Mouse (Mus musculus): ENCODE results near the gene Gm37240.

The Gm37240 gene

DNA sequence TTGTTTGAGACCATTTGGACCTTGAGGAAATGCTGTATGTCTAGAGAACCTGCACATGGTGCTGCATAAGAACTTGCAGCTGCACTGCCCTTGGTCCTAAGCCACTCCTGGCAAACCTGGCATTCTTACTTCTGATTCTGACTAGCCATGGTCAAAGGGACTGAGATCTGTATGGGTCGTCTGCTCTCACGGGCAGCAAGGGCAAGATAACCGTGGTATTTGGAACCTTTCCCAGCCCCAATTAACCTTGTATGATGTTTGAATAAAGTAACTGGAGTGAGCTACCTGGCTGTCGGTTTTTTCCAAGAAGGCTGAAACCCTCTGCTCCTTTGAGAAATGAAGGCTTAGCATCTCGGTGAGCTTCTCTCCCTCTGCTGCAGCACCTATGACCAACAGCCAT, 8.4 kb downstream of the Gm37240 start:
- no peak for DNase-seq (ENCODE audit: low spot score in 2 of 2)

DNA sequence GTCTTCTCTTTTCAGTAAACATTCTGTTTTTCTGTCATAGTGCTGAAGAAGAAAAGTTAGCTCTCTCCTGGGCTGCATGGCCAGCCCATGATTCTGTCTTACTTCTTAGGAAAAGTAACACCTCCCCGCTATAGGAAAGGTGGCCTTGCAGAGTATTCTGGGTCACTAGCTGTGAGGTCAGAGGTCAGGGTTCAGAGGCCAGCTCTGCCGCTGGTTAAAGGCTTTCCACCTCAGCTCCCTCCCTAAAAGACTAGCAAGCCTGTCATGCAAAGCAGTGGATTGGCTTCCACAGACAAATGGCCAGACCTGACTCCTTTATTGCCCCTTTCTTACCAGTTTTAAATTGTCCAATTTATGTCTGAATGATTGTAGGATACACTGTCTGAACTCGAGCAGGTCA, 23.3 kb downstream of the Gm37240 start:
- no peak for DNase-seq (ENCODE audit: low spot score in 2 of 2)

DNA sequence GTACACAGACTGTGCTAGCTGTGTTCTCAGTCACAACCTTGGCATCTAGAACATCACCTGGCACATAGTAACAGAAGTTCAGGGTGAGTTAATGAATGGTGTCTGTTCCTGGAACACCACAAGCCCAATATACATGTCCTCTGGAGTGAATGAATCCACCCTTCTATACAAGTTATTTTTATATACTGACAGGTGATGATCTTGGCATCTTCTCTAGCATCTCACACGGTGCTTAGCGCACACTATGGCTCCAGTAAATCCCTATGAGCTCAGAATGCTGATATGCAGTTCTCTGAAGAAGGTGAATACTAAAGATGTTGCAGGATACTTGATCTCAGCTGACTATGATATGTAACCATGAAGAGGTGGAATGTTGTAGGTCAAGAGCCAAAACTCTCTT, 24.4 kb downstream of the Gm37240 start:
- no peak for DNase-seq (ENCODE audit: low spot score in 2 of 2)

DNA sequence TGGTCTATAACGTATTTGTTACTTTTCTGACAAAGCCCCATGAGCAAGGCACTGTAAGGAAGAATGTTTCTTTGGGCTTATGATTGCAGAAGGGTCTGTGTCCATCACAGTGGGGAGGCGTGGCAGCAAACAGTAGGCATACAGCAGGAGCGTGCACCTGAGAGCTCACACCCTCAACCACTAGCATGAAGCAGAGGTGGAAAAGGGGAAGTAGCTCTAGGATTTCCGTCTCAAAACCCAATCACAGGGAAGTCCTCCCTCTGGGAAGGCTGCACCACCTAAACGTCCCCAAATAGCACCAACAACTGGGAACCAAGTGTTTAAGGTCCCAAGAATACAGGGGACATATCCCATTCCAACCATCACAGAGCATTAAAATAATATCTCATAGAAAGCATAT, 26.3 kb downstream of the Gm37240 start:
- DNase-seq (ENCODE audit: low spot score in 2 of 2), result no peak

DNA sequence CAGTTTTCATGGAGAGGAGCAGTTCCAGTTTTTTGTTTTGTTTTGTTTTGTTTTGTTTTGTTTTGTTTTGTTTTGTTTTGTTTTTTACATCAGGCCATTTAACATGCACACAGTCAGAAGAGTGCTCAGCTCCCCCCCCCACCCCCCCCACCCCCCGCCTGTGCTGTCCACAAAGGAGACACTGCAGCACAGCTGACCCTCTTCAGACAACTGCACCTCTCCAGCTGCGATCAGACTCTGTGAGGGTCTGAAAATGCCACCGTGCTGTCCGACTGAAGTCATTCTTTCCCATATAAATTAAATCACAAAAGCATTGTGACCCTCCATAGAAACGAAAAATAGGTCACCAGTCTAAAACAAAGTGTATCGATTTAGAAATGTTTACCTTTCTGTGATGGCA, 28.0 kb downstream of the Gm37240 start:
- DNase-seq (ENCODE audit: low spot score in 2 of 2), result no peak

DNA sequence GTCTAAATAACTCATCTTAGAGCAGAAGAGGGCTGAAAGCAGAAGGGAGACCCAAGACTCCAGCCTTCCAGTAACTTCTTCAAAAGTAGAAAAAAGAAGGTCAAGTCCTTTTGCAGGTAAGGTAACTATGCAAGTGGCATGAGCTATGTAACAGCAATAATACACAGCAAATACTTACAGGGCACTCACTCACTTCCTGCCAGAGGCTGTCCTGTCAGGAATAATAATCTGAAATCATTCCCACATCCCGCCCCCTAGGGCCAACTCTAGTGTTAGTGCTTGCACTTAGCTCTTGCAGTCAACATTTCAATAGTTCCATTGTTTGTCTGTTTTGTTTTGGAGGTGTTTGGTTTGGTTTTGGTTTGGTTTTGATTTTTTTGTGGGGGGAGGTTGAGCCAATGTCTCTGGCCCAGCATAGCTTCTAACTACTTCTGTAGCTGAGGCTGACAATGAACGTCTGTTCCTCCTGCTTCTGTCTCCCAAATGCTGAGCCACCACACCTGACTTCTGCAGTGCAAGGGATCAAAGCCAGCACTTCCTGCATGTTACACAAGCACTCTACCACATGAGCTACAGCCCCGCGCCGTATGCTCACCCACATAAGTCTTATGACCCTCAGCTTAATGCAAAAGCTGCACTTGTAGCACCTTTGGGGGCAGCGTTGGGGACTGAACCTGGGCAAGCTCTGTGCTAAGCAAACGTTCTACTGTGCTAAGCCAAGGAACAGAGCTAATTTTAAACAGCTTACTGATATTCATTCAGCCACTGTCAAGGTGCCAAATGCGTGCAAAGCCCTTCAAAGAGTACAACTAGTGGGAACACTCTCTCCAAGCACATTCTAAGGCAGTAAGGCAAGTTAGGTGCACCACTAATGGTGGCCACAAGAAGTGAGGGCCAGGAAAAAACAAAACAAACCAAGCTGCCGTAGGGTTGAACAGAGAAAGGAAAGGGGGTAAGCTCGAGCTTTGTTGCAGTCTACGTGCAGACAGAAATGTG, 28.9 kb downstream of the Gm37240 start:
- no peak for DNase-seq (ENCODE audit: low spot score in 2 of 2)

DNA sequence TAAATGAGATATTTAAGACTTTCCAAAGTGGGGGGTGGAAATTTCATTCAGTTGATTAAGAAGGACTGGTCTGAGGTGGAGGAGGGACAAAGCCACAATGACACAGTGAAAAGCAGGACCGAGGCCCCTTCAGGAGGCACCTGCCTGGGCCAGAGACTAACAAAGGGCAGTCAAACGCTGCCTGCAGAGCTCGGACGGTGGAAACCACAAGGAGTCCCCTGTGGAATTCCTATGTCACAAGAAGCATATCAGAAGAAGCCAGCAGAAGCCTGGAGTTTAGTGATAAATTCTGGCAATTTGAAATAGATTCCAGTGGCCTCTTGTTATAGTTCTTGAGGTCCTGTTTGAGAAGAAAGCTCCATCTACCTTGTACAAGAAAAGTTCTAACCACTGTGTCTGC, 30.2 kb downstream of the Gm37240 start:
- DNase-seq (ENCODE audit: low spot score in 2 of 2), result no peak

DNA sequence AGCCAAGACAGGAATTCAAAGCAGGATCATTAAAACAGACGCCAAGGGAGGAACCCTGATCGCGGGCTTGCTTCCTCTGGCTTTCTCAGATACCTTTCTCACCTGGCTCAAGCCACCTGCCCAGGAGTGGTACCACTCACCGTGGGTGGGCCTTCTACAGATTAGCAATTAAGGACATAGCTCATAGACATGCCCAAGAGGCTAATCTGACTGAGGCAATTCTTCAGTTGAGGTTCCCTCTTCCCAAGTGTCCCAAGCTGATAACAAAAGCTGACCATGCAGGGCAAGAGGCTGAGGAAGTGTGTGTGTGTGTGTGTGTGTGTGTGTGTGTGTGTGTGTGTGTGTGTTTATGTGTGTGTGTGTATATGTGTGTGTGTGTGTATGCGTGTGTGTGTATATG, 31.4 kb downstream of the Gm37240 start:
- no peak for DNase-seq (ENCODE audit: low spot score in 2 of 2)

DNA sequence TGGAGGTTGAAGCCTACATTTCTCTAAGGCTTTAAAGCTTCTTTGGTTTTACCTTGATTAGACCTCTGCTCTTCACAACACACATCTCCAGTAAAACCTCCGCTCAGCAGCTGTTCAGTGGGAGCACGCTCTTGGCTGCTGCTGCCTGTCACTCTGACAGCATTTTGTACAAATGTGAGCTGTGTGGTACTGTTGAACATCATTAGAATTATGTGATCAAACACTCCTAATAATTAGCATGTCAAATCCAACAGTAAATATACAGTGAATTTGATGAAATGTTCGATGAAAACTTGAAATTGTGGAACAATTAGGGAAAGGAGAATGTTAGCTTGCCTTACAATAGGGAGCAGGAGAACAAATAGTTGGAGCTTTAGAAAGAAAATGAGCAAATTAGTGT, 32.3 kb downstream of the Gm37240 start:
- no peak for DNase-seq (ENCODE audit: low spot score in 2 of 2)

DNA sequence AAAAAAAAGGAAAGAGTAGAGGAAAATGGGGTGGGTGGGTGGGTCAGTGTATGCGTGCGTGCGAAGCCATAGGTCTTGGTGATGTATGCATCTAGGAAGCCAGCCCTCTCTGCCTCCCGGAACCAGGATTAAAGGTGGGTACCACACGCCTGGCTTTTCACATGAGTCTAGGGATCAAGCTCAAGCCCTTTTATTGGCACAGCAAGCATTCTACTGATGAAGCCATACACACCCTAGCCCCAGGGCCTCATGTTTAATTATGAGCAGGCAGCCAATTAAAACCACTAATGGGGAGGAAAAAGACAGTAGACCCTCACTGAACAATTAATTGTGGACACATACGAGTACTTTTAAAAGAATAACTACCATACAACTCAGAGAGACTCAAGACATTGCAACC, 33.2 kb downstream of the Gm37240 start:
- no peak for DNase-seq (ENCODE audit: low spot score in 2 of 2)

DNA sequence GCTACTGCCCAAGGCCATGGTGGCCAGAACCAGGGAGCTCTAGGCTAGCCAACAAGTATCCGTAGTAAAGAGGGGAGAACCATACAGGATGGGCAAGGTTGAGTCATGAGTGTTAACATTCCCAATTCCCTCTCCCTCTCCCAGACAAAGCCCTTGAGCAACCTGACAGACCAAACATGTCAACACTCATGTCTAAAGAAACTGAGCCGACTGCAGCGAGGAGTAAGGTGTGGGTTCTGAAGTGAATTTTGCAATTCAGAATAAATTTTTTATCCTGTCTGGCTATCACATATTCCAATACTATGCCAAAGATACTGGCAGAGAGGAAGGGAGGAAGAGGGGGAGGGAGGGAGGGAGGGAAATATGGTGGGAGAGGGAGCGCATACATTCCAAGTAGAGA, 33.6 kb downstream of the Gm37240 start:
- no peak for DNase-seq (ENCODE audit: low spot score in 2 of 2)

DNA sequence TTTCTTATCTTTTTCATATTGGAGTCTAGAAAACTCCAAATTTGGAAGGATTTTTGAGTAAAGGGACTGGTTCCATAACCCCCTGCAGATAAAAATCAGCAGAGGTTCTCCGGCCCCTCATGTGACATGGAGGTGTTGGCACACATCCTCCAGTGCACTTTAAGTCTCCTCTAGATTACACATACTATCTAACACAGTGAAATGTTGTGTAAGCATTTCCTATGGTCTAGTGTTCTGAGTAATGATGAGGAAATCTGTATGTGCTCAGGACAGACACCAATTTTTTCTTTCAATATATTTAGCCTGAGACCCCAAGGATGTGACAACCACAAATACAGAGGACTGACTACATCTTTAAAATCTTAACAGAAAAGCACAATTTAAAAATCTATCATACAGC, 37.2 kb downstream of the Gm37240 start:
- no peak for DNase-seq (ENCODE audit: low spot score in 2 of 2)

DNA sequence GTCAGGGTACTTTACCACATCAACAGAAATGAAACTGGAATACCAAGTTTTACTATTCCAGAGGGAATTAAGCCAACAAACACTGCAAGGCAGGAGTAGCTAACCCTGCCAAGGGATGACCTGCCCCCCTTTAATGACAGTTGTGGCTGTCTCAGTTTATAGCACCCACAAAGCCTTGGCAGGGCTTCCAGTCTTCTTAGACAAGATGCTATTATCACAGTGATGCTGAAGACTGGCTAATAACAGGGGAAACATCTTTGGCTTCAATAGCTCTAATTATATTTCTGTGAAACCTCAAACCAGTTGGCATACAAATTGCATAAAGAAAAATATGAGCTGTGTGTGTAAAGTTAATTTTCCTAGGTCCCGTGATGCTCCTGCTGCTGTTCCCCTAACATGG, 41.0 kb downstream of the Gm37240 start:
- no peak for DNase-seq (ENCODE audit: low spot score in 2 of 2)

DNA sequence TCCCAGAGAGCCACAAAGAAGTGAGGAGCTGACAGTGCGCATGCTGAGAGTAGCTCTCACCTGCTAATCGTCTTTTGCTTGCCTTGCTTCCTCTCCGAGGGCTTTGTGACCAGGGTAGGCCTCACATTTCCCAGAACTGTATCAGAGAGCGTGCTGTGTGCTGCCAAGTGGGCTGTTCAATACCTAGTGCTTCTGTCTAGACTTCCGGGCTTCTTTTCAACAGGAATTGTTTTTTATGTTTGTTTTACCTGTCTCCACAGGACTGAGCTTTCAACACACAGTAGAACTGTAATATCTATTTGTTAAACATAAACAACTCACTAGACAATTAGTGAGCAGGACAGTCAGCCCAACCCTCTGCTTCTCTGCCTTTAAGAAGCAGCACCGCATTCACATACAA, 42.0 kb downstream of the Gm37240 start:
- DNase-seq (ENCODE audit: low spot score in 2 of 2), result no peak

DNA sequence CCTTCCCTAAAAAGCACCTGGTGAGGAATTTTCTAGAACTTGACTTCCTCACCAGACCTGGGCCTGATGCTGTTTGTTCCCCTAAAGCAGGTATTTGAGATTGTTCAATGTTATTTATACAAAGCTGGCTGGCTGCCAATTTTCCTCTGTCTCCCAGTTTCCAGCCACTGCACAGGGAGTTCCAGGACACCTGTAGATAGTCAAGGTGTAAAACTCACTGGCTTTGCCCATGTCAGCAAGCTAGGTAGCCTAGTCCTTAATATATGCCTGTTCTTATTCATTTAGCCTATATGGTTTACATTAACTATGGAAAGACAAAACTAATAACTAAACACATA, 44.5 kb downstream of the Gm37240 start:
- no peak for DNase-seq (ENCODE audit: low spot score in 2 of 2)

DNA sequence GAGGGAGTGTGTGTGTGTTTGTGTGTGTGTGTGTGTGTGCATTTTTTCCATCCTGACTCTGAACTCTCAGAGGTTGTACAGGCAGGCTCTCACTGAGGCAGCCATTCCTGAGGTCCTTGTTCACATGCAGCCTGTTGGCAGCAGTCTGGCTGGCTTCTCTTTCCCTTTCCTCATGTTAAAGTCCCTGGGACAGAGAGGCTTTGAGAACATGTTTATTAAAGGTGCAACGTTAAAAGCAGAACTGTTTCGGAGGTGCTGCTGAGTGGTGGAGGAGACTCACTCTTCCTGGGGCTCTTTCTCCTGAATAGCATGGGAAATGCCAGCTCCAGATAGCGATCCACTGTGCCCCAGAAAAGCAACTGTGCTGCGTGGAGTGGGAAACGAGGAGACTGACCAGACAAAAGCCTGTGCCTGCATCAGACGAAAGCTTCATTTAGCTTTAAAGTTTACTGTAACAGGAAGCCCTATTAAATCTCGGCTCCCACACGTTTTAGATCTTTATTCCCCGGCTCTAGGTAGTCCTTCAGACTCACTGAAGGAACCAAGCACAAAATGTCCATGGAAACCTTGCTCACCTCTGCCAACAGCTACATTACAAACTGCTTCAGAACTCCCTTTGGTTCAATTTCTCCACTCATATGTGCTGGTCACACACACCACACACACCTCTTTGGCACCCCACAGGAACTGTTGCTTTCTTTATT, 45.0 kb downstream of the Gm37240 start:
- no peak for DNase-seq (ENCODE audit: low spot score in 2 of 2)

DNA sequence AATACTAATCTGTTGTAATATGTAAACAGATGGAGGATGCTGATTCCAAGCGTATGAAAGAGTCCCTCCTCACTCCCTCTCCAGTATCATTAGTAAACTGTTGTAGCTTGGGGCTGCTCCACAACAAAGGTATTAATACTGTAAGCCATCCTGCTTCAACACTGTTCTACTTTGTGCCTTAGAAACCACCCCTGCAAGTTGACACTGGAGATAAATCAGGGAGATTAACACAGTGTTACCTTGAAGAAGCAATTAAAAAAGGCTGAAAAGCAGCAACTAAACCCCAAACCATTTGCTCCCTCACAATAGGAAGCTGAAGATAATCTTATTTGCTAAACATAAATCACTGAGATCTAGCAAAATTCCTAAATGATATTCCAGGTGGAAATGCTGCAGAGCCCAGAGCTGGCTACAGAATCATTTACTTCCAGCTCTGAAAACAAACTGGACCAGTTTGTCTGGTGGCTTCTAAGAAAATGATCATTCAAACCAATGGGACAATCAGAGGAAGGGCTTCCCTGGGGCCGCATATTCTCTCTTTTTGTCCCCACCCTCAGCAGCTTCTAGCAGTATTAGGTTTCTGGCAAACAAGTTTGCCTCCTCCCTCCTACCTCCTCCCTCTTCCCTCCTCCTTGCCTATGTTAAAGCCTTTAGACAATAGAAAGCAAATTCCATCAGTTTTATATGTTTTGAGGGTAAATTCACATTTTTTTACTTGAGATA, 45.7 kb downstream of the Gm37240 start:
- no peak for DNase-seq (ENCODE audit: low spot score in 2 of 2)

DNA sequence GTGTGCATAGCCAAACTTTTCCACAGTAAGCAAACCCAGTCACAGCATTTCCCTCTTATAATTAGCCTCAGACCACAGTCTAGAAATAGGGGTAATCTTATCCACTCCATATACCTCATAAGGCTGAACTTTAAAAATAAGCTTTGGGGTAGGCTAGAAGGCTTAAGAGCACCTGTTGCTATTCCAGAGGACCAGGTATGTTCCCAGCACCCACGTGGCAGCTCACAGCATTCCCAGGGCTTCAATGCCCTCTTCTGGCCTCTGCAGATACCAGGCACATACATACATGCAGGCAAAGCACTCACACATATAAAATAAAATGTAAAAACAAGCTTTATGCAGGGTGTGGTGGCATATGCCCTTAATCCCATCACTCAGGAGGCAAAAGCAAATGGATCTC, 53.7 kb downstream of the Gm37240 start:
- no peak for DNase-seq (ENCODE audit: low spot score in 2 of 2)

DNA sequence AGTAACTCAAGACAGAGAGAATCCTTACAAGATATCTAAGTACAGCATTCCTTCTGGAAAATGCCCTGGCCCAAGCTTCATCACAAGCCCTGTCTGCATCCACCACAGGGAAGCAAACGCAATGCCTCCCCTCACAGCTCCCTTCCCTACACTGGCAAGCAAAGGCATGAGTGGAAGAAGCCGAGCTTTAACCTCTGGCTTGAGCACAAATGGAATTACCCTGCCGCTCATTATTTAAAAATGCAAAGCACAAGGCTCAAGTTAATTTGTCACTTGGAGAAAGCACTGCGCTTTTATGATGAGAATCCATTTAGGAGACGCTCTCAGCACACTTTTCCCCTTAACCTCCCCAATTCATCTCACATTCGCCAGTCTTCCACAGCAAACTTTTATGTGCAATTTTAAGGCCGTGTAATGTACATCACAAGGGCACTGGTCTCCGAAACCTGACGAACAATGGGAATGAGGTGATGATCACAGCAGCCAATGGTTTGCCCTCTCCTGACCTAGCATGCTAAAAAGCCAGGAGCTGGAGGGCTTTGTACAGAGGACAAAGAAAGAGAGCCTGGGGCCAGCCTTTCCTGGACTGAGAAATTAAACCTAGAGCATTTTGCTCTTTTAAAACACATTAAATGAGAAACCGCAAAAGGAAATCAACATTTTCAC, 54.7 kb downstream of the Gm37240 start:
- no peak for DNase-seq (ENCODE audit: low spot score in 2 of 2)

DNA sequence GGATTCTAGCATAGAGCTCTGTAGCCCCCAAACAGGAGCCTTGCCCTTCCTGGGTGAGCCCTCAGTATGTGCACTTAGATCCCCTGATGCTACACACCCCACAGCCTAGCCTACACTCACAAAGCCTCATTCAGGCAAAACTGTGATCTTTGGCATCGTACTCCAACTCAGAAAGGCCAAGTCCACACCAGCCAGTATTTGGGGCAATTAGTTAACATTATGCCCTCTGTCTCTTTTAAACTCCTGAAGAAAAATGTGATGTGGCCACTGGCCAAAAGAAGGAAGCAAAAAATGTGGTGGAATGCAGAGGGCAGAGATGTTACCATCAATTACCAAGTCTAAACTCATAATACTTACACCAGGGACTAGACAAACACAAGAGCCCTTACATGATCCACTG, 55.5 kb downstream of the Gm37240 start:
- no peak for DNase-seq (ENCODE audit: low spot score in 2 of 2)

DNA sequence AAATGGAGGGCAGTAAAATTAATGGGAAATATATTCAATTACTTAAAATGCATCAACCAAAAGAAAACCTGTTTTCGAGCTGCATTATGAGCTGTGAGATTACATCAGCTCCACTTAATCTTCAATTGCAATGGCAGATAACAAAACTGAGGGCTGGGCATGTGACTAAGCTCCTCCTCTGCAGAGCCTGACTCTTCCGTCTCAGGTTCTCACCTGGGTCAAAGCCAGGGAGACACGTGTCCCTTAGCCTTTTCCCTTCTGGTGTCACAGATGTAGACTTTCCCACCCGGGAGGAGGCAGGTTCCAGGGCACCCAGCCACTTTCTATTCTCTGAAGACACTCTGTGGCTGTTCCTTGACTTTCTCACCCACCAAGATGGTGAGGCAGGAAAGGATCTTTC, 58.3 kb downstream of the Gm37240 start:
- peak in 1 of 2 experiments; percentile 5 for DNase-seq (ENCODE audit: low spot score in 2 of 2)

DNA sequence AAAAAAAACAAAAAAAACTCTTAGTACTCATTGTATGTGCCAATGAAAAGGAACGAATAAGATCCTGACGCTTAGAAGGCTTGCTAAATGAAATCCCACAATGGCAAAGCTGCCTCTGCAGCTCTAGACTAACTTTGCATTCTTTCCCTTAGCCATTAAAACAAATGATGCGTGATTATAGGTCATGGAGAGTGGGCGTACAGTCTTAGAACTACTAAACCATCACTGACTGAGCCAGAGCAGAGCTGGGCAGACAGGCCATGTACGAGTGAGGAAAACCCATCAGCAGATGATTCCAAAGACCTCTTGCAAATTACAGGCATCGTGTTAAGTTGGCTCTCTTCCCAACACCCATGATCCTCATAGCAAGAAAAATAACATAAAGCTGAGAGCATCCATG, 59.5 kb downstream of the Gm37240 start:
- no peak for DNase-seq (ENCODE audit: low spot score in 2 of 2)

Measured in cerebellum, postnatal 4 days (tissue).